Mouse (Mus musculus): ENCODE measurements around the gene Ahnak2. TPM values are rescaled to one million over a fixed set of nuclear protein-coding genes. Genes with fewer than 3 reads are reported as not detected.
A peak's percentile ranks its signal among the peaks of the same experiment; 100 is the strongest.

Gene Ahnak2
- polyA plus RNA-seq, 1 experiment from 2014 or later: 0.36 TPM

DNA sequence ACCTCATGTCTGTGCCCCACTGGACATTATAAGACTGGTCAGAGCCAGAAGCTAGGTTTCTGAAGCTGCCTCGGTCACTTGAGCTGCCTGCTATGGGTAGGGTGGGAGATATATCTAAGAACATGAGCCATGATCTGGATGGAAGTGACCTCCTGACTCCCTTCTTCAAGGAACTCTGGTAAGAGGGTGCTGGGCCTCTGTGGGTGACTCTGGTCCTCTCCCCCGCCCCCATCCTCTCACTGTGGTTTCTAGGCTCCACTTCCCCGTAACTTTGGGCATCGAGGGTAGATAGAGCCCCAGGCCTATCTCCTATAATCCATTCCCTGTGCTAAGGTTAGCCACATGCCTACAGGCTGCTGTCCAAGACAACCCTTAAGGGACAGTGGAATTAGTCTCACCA is 41.0 kb downstream of the Ahnak2 start:
- peak overlapping the region; percentile 19 for H3K4me3 ChIP-seq (ENCODE audit: low read depth, low read length)
- peak overlapping the region; percentile 82 for H3K27ac ChIP-seq (ENCODE audit: low read depth)
- WGBS (ENCODE audit: insufficient replicate concordance): 43% methylated on average over 4 of the region's 4 CpGs
- H3K27me3 ChIP-seq (ENCODE audit: insufficient read depth, low read length): no peaks in the 10 kb centered on the region
- TF ChIP-seq EP300 (IDR thresholded peaks at IDR 0.05; ENCODE audit: low read depth) (no peak), CTCF (IDR thresholded peaks at IDR 0.05; ENCODE audit: low read depth) (no peak)
- peak; percentile 25 for DNase-seq
- no peaks in the 10 kb centered on the region for H3K9me3 ChIP-seq (ENCODE audit: low read length)
- H3K4me2 ChIP-seq (ENCODE audit: low read depth, low read length): peak overlapping the region; percentile 59
- ATAC-seq: no peak
- H3K9ac ChIP-seq (replicated peaks): no peak overlapping the region
- no peaks in the 10 kb centered on the region for H3K36me3 ChIP-seq (replicated peaks; ENCODE audit: insufficient read depth, low read length)
- H3K4me1 ChIP-seq (ENCODE audit: insufficient read depth): peaks cover 14% of the 10 kb centered on the region

DNA sequence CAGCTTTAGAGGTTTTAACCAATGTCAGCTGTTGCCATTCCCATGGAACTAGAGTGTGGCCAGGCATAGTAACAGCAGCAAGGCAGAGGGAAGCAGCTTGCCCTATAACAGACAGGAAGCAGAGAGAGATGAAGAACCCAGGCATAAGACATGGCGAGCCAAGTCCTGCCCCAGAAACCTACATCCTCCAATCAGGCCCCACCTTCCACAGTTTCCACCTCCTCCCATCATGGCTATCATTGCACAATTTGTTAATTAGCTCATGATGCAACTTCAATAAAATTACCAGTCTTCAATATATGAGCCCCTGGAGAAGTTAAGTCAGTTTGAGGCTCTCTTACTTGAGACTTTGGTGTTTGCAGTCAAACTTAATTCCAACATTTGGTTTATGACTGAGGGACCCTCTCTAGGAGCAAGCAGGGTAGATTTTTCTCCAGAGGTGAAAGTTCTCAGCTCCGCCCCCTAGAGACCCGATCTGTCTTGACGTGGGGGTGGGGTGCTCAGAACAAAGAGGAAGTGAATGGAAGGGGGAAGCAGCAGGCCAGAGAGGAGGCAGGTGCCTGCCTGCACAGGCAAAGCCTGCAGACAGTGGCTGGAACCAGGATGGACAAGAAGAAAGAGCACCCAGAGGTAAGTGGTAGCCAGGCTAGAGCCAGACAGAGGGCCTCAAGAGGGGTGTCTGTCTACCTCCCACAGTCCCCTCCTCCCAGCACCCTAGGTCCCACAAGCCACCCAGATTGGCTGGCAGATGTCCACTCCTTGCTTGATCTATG is 42.1 kb downstream of the Ahnak2 start, which contains the start of gene Pld4:
Pld4 (plus strand) TSS at position 502 of the 773 bp plus-strand sequence.
- DNase-seq: peak; percentile 54
- TF ChIP-seq CTCF (IDR thresholded peaks at IDR 0.05; ENCODE audit: low read depth) (peak; percentile 34), EP300 (IDR thresholded peaks at IDR 0.05; ENCODE audit: low read depth) (no peak)
- peak within 1 kb of the TSS; percentile 19 for H3K4me3 ChIP-seq (ENCODE audit: low read depth, low read length)

DNA sequence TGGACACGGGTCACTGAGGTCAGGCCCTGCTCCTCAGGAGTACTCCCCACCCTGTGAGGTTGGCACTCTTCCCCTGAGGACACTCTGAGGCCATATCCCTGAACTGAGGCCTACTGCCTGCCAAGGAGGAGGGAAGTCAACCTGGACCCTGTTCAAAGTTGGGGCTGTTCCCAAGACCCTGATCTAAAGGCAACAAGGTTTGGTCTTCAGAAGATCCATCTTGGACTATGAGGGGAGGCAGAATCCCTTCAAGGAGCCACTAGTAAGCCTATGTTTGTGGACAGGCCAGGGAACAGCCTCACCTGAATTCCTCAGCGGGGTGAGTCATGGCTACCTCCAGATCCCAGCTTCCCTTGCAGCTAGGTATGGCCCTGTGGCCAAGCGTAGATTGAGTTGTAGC is 43.0 kb downstream of the Ahnak2 start:
- no peak overlapping the region for H3K9ac ChIP-seq (replicated peaks)
- H3K4me1 ChIP-seq (ENCODE audit: insufficient read depth): peaks cover 19% of the 10 kb centered on the region
- ATAC-seq (no peak), DNase-seq (no peak)
- H3K27ac ChIP-seq (ENCODE audit: low read depth): no peak overlapping the region
- H3K27me3 ChIP-seq (ENCODE audit: insufficient read depth, low read length): no peaks in the 10 kb centered on the region
- H3K9me3 ChIP-seq (ENCODE audit: low read length): no peaks in the 10 kb centered on the region
- H3K4me3 ChIP-seq (ENCODE audit: low read depth, low read length): no peak overlapping the region
- H3K36me3 ChIP-seq (replicated peaks; ENCODE audit: insufficient read depth, low read length): no peaks in the 10 kb centered on the region
- TF ChIP-seq CTCF (IDR thresholded peaks at IDR 0.05; ENCODE audit: low read depth): no peak
- no peak for TF ChIP-seq EP300 (IDR thresholded peaks at IDR 0.05; ENCODE audit: low read depth)
- WGBS (ENCODE audit: insufficient replicate concordance): 84% methylated on average over 3 of the region's 3 CpGs
- no peak overlapping the region for H3K4me2 ChIP-seq (ENCODE audit: low read depth, low read length)

More for the DNA sequence above, 42.1 kb downstream of the Ahnak2 start, which contains the start of gene Pld4:
- no peaks in the 10 kb centered on the region for H3K27me3 ChIP-seq (ENCODE audit: insufficient read depth, low read length)
- 25% methylated on average over 4 of the region's 4 CpGs for WGBS (ENCODE audit: insufficient replicate concordance)
- H3K4me2 ChIP-seq (ENCODE audit: low read depth, low read length): peak within 1 kb of the TSS; percentile 59
- no peak within 1 kb of the TSS for H3K9ac ChIP-seq (replicated peaks)
- no peaks in the 10 kb centered on the region for H3K9me3 ChIP-seq (ENCODE audit: low read length)
- ATAC-seq: peak; percentile 46
- H3K36me3 ChIP-seq (replicated peaks; ENCODE audit: insufficient read depth, low read length): no peaks in the 10 kb centered on the region
- H3K27ac ChIP-seq (ENCODE audit: low read depth): peak within 1 kb of the TSS; percentile 82
- peaks cover 19% of the 10 kb centered on the region for H3K4me1 ChIP-seq (ENCODE audit: insufficient read depth)

DNA sequence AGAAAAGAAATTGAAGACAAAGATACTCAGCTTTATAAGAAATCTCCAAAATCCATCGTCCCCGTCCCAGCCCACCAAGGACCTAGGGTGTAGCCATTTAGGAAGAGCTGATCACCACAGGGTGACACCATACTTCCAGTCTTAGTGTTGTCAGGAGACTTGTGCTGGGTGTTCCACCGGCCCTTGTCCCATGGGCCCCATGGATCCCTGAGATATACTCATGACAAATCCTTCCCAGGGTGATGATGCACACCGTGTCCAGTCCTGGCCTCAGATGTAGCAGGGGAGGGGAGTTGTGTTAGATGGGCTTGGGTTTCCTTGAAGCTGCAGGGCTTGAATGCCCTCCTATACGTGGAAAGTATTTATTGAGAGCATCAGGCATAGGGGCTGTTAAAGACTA is 44.6 kb downstream of the Ahnak2 start:
- no peak for TF ChIP-seq EP300 (IDR thresholded peaks at IDR 0.05; ENCODE audit: low read depth)
- TF ChIP-seq CTCF (IDR thresholded peaks at IDR 0.05; ENCODE audit: low read depth): no peak
- Histone ChIP-seq H3K4me3 (ENCODE audit: low read depth, low read length) (no peak overlapping the region), H3K27me3 (ENCODE audit: insufficient read depth, low read length) (no peaks in the 10 kb centered on the region), H3K4me2 (ENCODE audit: low read depth, low read length) (no peak overlapping the region), H3K9me3 (ENCODE audit: low read length) (no peaks in the 10 kb centered on the region), H3K36me3 (replicated peaks; ENCODE audit: insufficient read depth, low read length) (no peaks in the 10 kb centered on the region), H3K4me1 (ENCODE audit: insufficient read depth) (peaks cover 19% of the 10 kb centered on the region), H3K27ac (ENCODE audit: low read depth) (no peak overlapping the region), H3K9ac (replicated peaks) (no peak overlapping the region)
- WGBS (ENCODE audit: insufficient replicate concordance): 72% methylated on average over 5 of the region's 5 CpGs
- DNase-seq (no peak), ATAC-seq (no peak)

DNA sequence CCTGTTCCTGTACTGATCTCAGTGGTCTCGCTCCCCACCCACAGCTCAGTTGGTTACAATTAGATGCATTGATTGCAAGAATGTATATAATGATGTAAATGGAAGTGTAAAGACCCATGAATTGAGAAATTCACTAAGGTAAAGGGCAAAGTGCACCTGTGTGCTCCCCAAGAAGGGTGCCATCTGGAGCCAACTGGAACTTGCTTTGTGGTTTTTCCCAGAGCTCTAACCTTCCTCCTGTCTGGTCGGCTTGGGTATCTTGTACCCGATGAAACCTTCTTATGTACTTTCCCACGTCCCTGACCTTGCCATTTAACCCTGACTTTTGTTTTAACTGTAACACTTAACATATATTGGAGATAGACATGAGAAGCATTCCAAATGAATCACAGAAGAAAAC is 46.6 kb downstream of the Ahnak2 start:
- no peak for ATAC-seq
- WGBS (ENCODE audit: insufficient replicate concordance): 41% methylated on average over 4 of the region's 4 CpGs

DNA sequence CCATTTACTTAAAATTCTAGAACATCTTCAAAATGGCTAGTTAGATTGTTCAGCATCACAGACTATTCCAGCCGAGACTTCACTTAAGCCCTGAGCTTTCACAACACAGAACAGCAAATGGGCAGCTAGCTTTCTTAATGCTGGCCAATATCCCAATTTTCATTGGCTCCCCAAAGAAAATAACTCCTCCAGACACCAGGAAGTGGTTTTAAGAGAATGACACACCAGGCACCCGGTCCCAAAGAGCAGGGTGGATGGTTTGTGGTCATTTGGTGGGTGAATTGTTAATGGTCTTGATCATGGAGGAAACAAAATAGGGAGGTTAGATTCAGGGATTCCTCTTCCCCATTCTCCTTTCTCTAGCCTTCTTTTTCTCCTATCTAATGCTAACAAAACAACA is 50.1 kb downstream of the Ahnak2 start:
- H3K36me3 ChIP-seq (replicated peaks; ENCODE audit: insufficient read depth, low read length): no peaks in the 10 kb centered on the region
- no peaks in the 10 kb centered on the region for H3K27me3 ChIP-seq (ENCODE audit: insufficient read depth, low read length)
- no peak overlapping the region for H3K27ac ChIP-seq (ENCODE audit: low read depth)
- TF ChIP-seq EP300 (IDR thresholded peaks at IDR 0.05; ENCODE audit: low read depth): no peak
- TF ChIP-seq CTCF (IDR thresholded peaks at IDR 0.05; ENCODE audit: low read depth): no peak
- H3K4me2 ChIP-seq (ENCODE audit: low read depth, low read length): no peak overlapping the region
- no peaks in the 10 kb centered on the region for H3K9me3 ChIP-seq (ENCODE audit: low read length)
- WGBS (ENCODE audit: insufficient replicate concordance): 26% methylated on average over 2 of the region's 2 CpGs
- no peak overlapping the region for H3K4me3 ChIP-seq (ENCODE audit: low read depth, low read length)
- peaks cover 9% of the 10 kb centered on the region; the same call in 1 of the 2 replicates for H3K4me1 ChIP-seq (ENCODE audit: insufficient read depth)
- DNase-seq (no peak), ATAC-seq (no peak)
- no peak overlapping the region for H3K9ac ChIP-seq (replicated peaks)

More for the DNA sequence above, 46.6 kb downstream of the Ahnak2 start:
- H3K4me3 ChIP-seq (ENCODE audit: low read depth, low read length): no peak overlapping the region
- no peak overlapping the region for H3K27ac ChIP-seq (ENCODE audit: low read depth)
- H3K36me3 ChIP-seq (replicated peaks; ENCODE audit: insufficient read depth, low read length): no peaks in the 10 kb centered on the region
- DNase-seq: no peak
- H3K9me3 ChIP-seq (ENCODE audit: low read length): no peaks in the 10 kb centered on the region
- peaks cover 15% of the 10 kb centered on the region for H3K4me1 ChIP-seq (ENCODE audit: insufficient read depth)
- no peaks in the 10 kb centered on the region for H3K27me3 ChIP-seq (ENCODE audit: insufficient read depth, low read length)
- no peak overlapping the region for H3K9ac ChIP-seq (replicated peaks)
- H3K4me2 ChIP-seq (ENCODE audit: low read depth, low read length): no peak overlapping the region
- TF ChIP-seq EP300 (IDR thresholded peaks at IDR 0.05; ENCODE audit: low read depth): no peak
- TF ChIP-seq CTCF (IDR thresholded peaks at IDR 0.05; ENCODE audit: low read depth): no peak

Data from liver, postnatal 0 days (tissue).